Mouse (Mus musculus): Measurements from ENCODE around the gene Dclk2. TPM values are rescaled to one million over a fixed set of nuclear protein-coding genes. Genes with fewer than 3 reads are reported as not detected.

The Dclk2 gene
- polyA plus RNA-seq, 1 experiment from 2014 or later = 6.8 TPM

GRCm38 (mm10) chr3:86921181-86921975 lies 726 bp upstream of the Dclk2 start:
- no peak overlapping the region for H3K27ac ChIP-seq
- H3K4me2 ChIP-seq (replicated peaks) = peak overlapping the region; percentile 98
- no peak for ATAC-seq
- peaks cover 7% of the 10 kb centered on the region for H3K4me1 ChIP-seq (replicated peaks)
- 70% methylated on average over 18 of the region's 18 CpGs for WGBS
- no peaks in the 10 kb centered on the region; the same call in none of the 2 replicates for H3K27me3 ChIP-seq (replicated peaks)
- H3K9ac ChIP-seq = no peak overlapping the region
- no peaks in the 10 kb centered on the region for H3K36me3 ChIP-seq
- H3K4me3 ChIP-seq (replicated peaks) = peak overlapping the region; percentile 86
- H3K9me3 ChIP-seq = no peaks in the 10 kb centered on the region

GRCm38 (mm10) chr3:86919641-86920342 lies 860 bp downstream of the Dclk2 start:
- no peaks in the 10 kb centered on the region for H3K36me3 ChIP-seq
- H3K4me3 ChIP-seq (replicated peaks) = peak overlapping the region; percentile 86
- peaks cover 7% of the 10 kb centered on the region for H3K4me1 ChIP-seq (replicated peaks)
- under 1% methylated on average over 61 of the region's 61 CpGs for WGBS
- peak overlapping the region; percentile 60; the same call in 1 of the 2 replicates for H3K27ac ChIP-seq
- peak overlapping the region; percentile 98 for H3K4me2 ChIP-seq (replicated peaks)
- peak; percentile 69 for ATAC-seq
- H3K27me3 ChIP-seq (replicated peaks) = no peaks in the 10 kb centered on the region; the same call in none of the 2 replicates
- H3K9me3 ChIP-seq = no peaks in the 10 kb centered on the region
- peak overlapping the region; percentile 73 for H3K9ac ChIP-seq

GRCm38 (mm10) chr3:86917048-86917447 lies 3.6 kb downstream of the Dclk2 start:
- H3K4me1 ChIP-seq (replicated peaks) = peaks cover 7% of the 10 kb centered on the region
- ATAC-seq = no peak
- H3K4me3 ChIP-seq (replicated peaks) = no peak overlapping the region
- 94% methylated on average over 5 of the region's 5 CpGs for WGBS
- H3K27ac ChIP-seq = no peak overlapping the region
- H3K4me2 ChIP-seq (replicated peaks) = no peak overlapping the region
- H3K36me3 ChIP-seq = no peaks in the 10 kb centered on the region
- H3K9me3 ChIP-seq = no peaks in the 10 kb centered on the region
- H3K27me3 ChIP-seq (replicated peaks) = no peaks in the 10 kb centered on the region; the same call in none of the 2 replicates
- no peak overlapping the region for H3K9ac ChIP-seq

GRCm38 (mm10) chr3:86916626-86917025 lies 4.0 kb downstream of the Dclk2 start:
- Histone ChIP-seq H3K4me2 (replicated peaks) (no peak overlapping the region), H3K27me3 (replicated peaks) (no peaks in the 10 kb centered on the region; the same call in none of the 2 replicates), H3K9me3 (no peaks in the 10 kb centered on the region), H3K36me3 (no peaks in the 10 kb centered on the region), H3K9ac (no peak overlapping the region), H3K27ac (no peak overlapping the region), H3K4me3 (replicated peaks) (no peak overlapping the region), H3K4me1 (replicated peaks) (peaks cover 7% of the 10 kb centered on the region)
- 94% methylated on average over 4 of the region's 4 CpGs for WGBS
- no peak for ATAC-seq

GRCm38 (mm10) chr3:86915291-86915690 lies 5.4 kb downstream of the Dclk2 start:
- H3K36me3 ChIP-seq = no peaks in the 10 kb centered on the region
- no peak for ATAC-seq
- H3K4me2 ChIP-seq (replicated peaks) = no peak overlapping the region
- H3K4me3 ChIP-seq (replicated peaks) = no peak overlapping the region
- no peak overlapping the region for H3K9ac ChIP-seq
- H3K4me1 ChIP-seq (replicated peaks) = peaks cover 7% of the 10 kb centered on the region
- no peaks in the 10 kb centered on the region; the same call in none of the 2 replicates for H3K27me3 ChIP-seq (replicated peaks)
- no peak overlapping the region for H3K27ac ChIP-seq
- H3K9me3 ChIP-seq = no peaks in the 10 kb centered on the region
- 56% methylated on average over 13 of the region's 13 CpGs for WGBS

GRCm38 (mm10) chr3:86914316-86914715 lies 6.3 kb downstream of the Dclk2 start:
- WGBS = 72% methylated on average over 3 of the region's 3 CpGs
- no peak for ATAC-seq

GRCm38 (mm10) chr3:86898366-86898765 lies 22.3 kb downstream of the Dclk2 start:
- H3K4me2 ChIP-seq (replicated peaks) = no peak overlapping the region
- no peak overlapping the region for H3K4me3 ChIP-seq (replicated peaks)
- H3K4me1 ChIP-seq (replicated peaks) = 0 out of 2 replicates have a peak, but pooled peaks cover 6% of the 10 kb centered on the region
- WGBS = 88% methylated on average over 5 of the region's 5 CpGs
- H3K9me3 ChIP-seq = no peaks in the 10 kb centered on the region
- no peaks in the 10 kb centered on the region for H3K27me3 ChIP-seq (replicated peaks)
- H3K36me3 ChIP-seq = no peaks in the 10 kb centered on the region
- H3K9ac ChIP-seq = no peak overlapping the region
- H3K27ac ChIP-seq = no peak overlapping the region
- ATAC-seq = no peak

More at GRCm38 (mm10) chr3:86914316-86914715, 6.3 kb downstream of the Dclk2 start:
- Histone ChIP-seq H3K9ac (no peak overlapping the region), H3K9me3 (no peaks in the 10 kb centered on the region), H3K36me3 (no peaks in the 10 kb centered on the region), H3K4me1 (replicated peaks) (peaks cover under 1% of the 10 kb centered on the region; the same call in 1 of the 2 replicates), H3K4me3 (replicated peaks) (no peak overlapping the region), H3K27ac (no peak overlapping the region), H3K27me3 (replicated peaks) (no peaks in the 10 kb centered on the region; the same call in 1 of the 2 replicates), H3K4me2 (replicated peaks) (no peak overlapping the region)

- no peak for ATAC-seq
- no peak overlapping the region for H3K4me3 ChIP-seq (replicated peaks)
- no peaks in the 10 kb centered on the region for H3K36me3 ChIP-seq
- H3K27ac ChIP-seq = 0 out of 2 replicates have a peak overlapping the region, but pooled peaks have one; percentile 19
- no peaks in the 10 kb centered on the region for H3K9me3 ChIP-seq
- H3K9ac ChIP-seq = no peak overlapping the region
- WGBS = 71% methylated on average over 8 of the region's 8 CpGs
- H3K4me2 ChIP-seq (replicated peaks) = no peak overlapping the region
- H3K4me1 ChIP-seq (replicated peaks) = 0 out of 2 replicates have a peak, but pooled peaks cover 6% of the 10 kb centered on the region
- no peaks in the 10 kb centered on the region for H3K27me3 ChIP-seq (replicated peaks)
Observed at GRCm38 (mm10) chr3:86897551-86897950, 23.1 kb downstream of the Dclk2 start.

GRCm38 (mm10) chr3:86897066-86897465 lies 23.6 kb downstream of the Dclk2 start:
- no peaks in the 10 kb centered on the region for H3K27me3 ChIP-seq (replicated peaks)
- H3K9me3 ChIP-seq = no peaks in the 10 kb centered on the region
- H3K9ac ChIP-seq = no peak overlapping the region
- 67% methylated on average over 9 of the region's 9 CpGs for WGBS
- no peaks in the 10 kb centered on the region for H3K36me3 ChIP-seq
- no peak overlapping the region for H3K27ac ChIP-seq
- no peak for ATAC-seq
- no peak overlapping the region for H3K4me2 ChIP-seq (replicated peaks)
- H3K4me1 ChIP-seq (replicated peaks) = 0 out of 2 replicates have a peak, but pooled peaks cover 6% of the 10 kb centered on the region
- no peak overlapping the region for H3K4me3 ChIP-seq (replicated peaks)

GRCm38 (mm10) chr3:86894491-86894890 lies 26.2 kb downstream of the Dclk2 start:
- Histone ChIP-seq H3K4me3 (replicated peaks) (no peak overlapping the region), H3K4me2 (replicated peaks) (no peak overlapping the region), H3K27ac (no peak overlapping the region), H3K9me3 (no peaks in the 10 kb centered on the region), H3K4me1 (replicated peaks) (0 out of 2 replicates have a peak, but pooled peaks cover 8% of the 10 kb centered on the region), H3K36me3 (no peaks in the 10 kb centered on the region), H3K27me3 (replicated peaks) (no peaks in the 10 kb centered on the region), H3K9ac (no peak overlapping the region)
- WGBS = 80% methylated on average over 2 of the region's 2 CpGs
- no peak for ATAC-seq

- H3K4me2 ChIP-seq (replicated peaks) = no peak overlapping the region
- H3K36me3 ChIP-seq = no peaks in the 10 kb centered on the region
- no peaks in the 10 kb centered on the region for H3K27me3 ChIP-seq (replicated peaks)
Observed at GRCm38 (mm10) chr3:86887512-86887911, 33.1 kb downstream of the Dclk2 start.

GRCm38 (mm10) chr3:86885180-86885579 lies 35.5 kb downstream of the Dclk2 start:
- Histone ChIP-seq H3K9me3 (no peaks in the 10 kb centered on the region), H3K4me1 (replicated peaks) (0 out of 2 replicates have a peak, but pooled peaks cover 2% of the 10 kb centered on the region), H3K4me2 (replicated peaks) (no peak overlapping the region), H3K36me3 (no peaks in the 10 kb centered on the region), H3K27me3 (replicated peaks) (no peaks in the 10 kb centered on the region), H3K4me3 (replicated peaks) (no peak overlapping the region), H3K27ac (no peak overlapping the region), H3K9ac (no peak overlapping the region)
- no peak for ATAC-seq
- WGBS = 96% methylated on average over 5 of the region's 5 CpGs

More at GRCm38 (mm10) chr3:86887512-86887911, 33.1 kb downstream of the Dclk2 start:
- no peak overlapping the region for H3K27ac ChIP-seq
- no peaks in the 10 kb centered on the region for H3K9me3 ChIP-seq
- H3K4me3 ChIP-seq (replicated peaks) = no peak overlapping the region
- no peak overlapping the region for H3K9ac ChIP-seq
- ATAC-seq = no peak
- 0 out of 2 replicates have a peak, but pooled peaks cover 2% of the 10 kb centered on the region for H3K4me1 ChIP-seq (replicated peaks)

All from intestine, embryonic 15.5 days (tissue).